Mouse (Mus musculus) lung, adult 2 months (tissue): Measurements from ENCODE around the gene Hsf3.

ENCODE experiments used
- CTCF ChIP-seq: fragments of 200-500 bp; IDR thresholded peaks from 2 replicates; pipeline ENCODE4 v1.5.1; 2011; ENCODE audit warnings: mild to moderate bottlenecking, low read length, control low read depth; ENCODE audit not compliant: insufficient read depth
- POLR2A ChIP-seq: fragments of 200-500 bp; IDR thresholded peaks from 2 replicates; pipeline ENCODE4 v1.6.1; 2011; ENCODE audit warnings: low read depth, mild to moderate bottlenecking, control low read depth, low read length, borderline replicate concordance; ENCODE audit errors: extremely low read depth

GRCm38 (mm10) chrX:96339108-96339507 lies 117.0 kb downstream of the Hsf3 start:
- TF ChIP-seq CTCF: no peak
- no peak for TF ChIP-seq POLR2A
